Mouse (Mus musculus) erythroblast, embryonic 14.5 days (primary cell): Measurements from ENCODE around the gene Hsbp1.

ENCODE experiments used
- GATA1 ChIP-seq: IDR thresholded peaks from 2 replicates; pipeline ENCODE4 v1.6.1; 2012; ENCODE audit warnings: low read length, inconsistent platforms, mixed read lengths
- TAL1 ChIP-seq: IDR thresholded peaks from 3 replicates; pipeline ENCODE4 v1.6.1; 2012; ENCODE audit warnings: low read length, inconsistent platforms, mixed read lengths

DNA sequence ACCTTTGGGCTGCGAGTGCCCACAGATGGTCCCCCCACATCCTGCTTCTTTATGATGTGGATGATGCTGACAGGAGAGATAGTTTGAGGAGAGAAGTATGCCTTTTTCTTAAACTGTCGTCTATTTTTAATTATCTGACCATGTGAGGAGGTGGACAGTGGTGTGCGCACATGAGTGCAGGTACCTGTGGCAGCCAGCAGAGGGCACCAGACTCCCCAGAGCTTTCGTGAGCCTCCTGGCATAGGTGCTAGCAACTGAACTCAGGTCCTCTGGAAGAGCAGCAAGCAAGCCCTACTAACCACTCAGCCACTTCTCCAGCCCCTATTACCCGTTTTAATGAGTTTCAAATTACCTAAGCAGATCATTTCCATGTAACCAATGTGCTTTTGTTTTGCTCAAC, 44.0 kb upstream of the Hsbp1 start:
- TF ChIP-seq TAL1 (no peak), GATA1 (no peak)
